Mouse (Mus musculus): ENCODE results near the gene Heatr6. TPM values are rescaled to one million over a fixed set of nuclear protein-coding genes. Genes with fewer than 3 reads are reported as not detected.

Heatr6 gene
- polyA plus RNA-seq, 1 experiment from 2014 or later, result 18.1 TPM

DNA sequence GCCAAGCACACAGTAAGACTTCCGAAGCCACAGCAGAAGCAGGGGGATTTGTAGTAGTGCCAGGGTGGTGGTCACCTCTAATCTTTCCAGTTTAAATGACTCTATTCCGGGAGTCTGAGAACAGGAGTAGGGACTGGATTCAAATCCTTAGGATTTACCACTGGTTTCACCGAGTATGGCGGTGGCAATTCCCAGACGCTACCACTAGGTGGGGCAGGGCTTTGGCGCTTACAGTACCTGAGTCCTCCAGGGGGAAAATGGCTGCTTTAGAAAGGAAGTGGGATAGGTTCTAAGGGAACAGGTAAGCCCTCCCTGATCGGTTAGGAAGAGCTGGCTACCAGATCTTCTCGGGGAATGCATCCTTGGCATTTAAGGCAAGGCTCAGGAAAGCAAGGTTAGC, 78.9 kb downstream of the Heatr6 start:
- H3K36me3 ChIP-seq (ENCODE audit: control insufficient read depth, insufficient read depth, low read length), result no peaks in the 10 kb centered on the region
- 51% methylated on average over 8 of the region's 8 CpGs for WGBS

More for the DNA sequence above, 78.9 kb downstream of the Heatr6 start:
- no peak overlapping the region for H3K27ac ChIP-seq (ENCODE audit: low read length)
- H3K9me3 ChIP-seq (ENCODE audit: control insufficient read depth, low read length), result no peaks in the 10 kb centered on the region
- no peak overlapping the region for H3K4me3 ChIP-seq (ENCODE audit: low read length)
- no peaks in the 10 kb centered on the region for H3K27me3 ChIP-seq (replicated peaks; ENCODE audit: control insufficient read depth, insufficient read depth, low read length)
- H3K4me1 ChIP-seq (ENCODE audit: control insufficient read depth, insufficient read depth, low read length), result no peaks in the 10 kb centered on the region
- no peak overlapping the region for H3K9ac ChIP-seq (ENCODE audit: low read depth, low read length)
- ATAC-seq, result no peak
- H3K4me2 ChIP-seq (ENCODE audit: low read depth, low read length), result no peak overlapping the region

Other genes with a start within 250 kb of the Heatr6 start
- gene Heatr9, start 231.5 kb upstream of the Heatr6 start, polyA plus RNA-seq (2015; fragmentation: Nextera tagmentation; extraction: Ambion mirVana), result not detected in 2 replicates
- 3.5 and 4.8 TPM in 2 replicates for gene Ccl5, start 223.2 kb upstream of the Heatr6 start, polyA plus RNA-seq (2015; fragmentation: Nextera tagmentation; extraction: Ambion mirVana)
- gene Ccl9, start 175.1 kb upstream of the Heatr6 start, polyA plus RNA-seq (2015; fragmentation: Nextera tagmentation; extraction: Ambion mirVana), result 47.6 and 52.6 TPM in 2 replicates
- gene Ccl6, start 160.6 kb upstream of the Heatr6 start, polyA plus RNA-seq (2015; fragmentation: Nextera tagmentation; extraction: Ambion mirVana), result 30.3 and 39.1 TPM in 2 replicates
- gene Rpl9-ps1, start 108.1 kb upstream of the Heatr6 start, polyA plus RNA-seq (2015; fragmentation: Nextera tagmentation; extraction: Ambion mirVana), result not detected in 2 replicates
- 0.43 and 0.66 TPM in 2 replicates for gene Ccl3, start 104.3 kb upstream of the Heatr6 start, polyA plus RNA-seq (2015; fragmentation: Nextera tagmentation; extraction: Ambion mirVana)
- gene Ccl4, start 91.1 kb upstream of the Heatr6 start, polyA plus RNA-seq (2015; fragmentation: Nextera tagmentation; extraction: Ambion mirVana), result 0.37 and 0.64 TPM in 2 replicates
- gene Wfdc17, start 49.7 kb upstream of the Heatr6 start, polyA plus RNA-seq (2015; fragmentation: Nextera tagmentation; extraction: Ambion mirVana), result 1.9 and 2.3 TPM in 2 replicates
- 0.38 TPM in 1 of 2 replicates, not detected in the other for gene Wfdc18, start 44.7 kb upstream of the Heatr6 start, polyA plus RNA-seq (2015; fragmentation: Nextera tagmentation; extraction: Ambion mirVana)
- 0.37 and 0.60 TPM in 2 replicates for gene Wfdc21, start 6.8 kb upstream of the Heatr6 start, polyA plus RNA-seq (2015; fragmentation: Nextera tagmentation; extraction: Ambion mirVana)
- 9.0 and 9.8 TPM in 2 replicates for gene Hnf1b, start 96.4 kb downstream of the Heatr6 start, polyA plus RNA-seq (2015; fragmentation: Nextera tagmentation; extraction: Ambion mirVana)
- 23.8 and 24.0 TPM in 2 replicates for gene Ddx52, start 188.4 kb downstream of the Heatr6 start, polyA plus RNA-seq (2015; fragmentation: Nextera tagmentation; extraction: Ambion mirVana)
- 6.6 and 8.0 TPM in 2 replicates for gene Synrg, start 210.7 kb downstream of the Heatr6 start, polyA plus RNA-seq (2015; fragmentation: Nextera tagmentation; extraction: Ambion mirVana)

Data from intestine, embryonic 16.5 days (tissue).